Mouse (Mus musculus) embryonic facial prominence, embryonic 13.5 days (tissue): Measurements from ENCODE around the gene Tspear. TPM values are rescaled to one million over a fixed set of nuclear protein-coding genes. Genes with fewer than 3 reads are reported as not detected.
A peak's percentile ranks its signal among the peaks of the same experiment; 100 is the strongest.

Experiments
- ATAC-seq: fragments of 200-750 bp; cut with Nextera tagmentation; 2 replicates; pipeline ENCODE4 v1.8.0; 2017; ENCODE audit warnings: low read depth; ENCODE audit not compliant: insufficient number of reproducible peaks, insufficient read depth, low FRiP score, low TSS enrichment
- H3K27ac ChIP-seq: fragments of 300-500 bp; sonication (generic); 2 replicates; pipeline ENCODE4 v1.5.1; 2015; ENCODE audit warnings: moderate library complexity, mild to moderate bottlenecking, inconsistent platforms
- H3K27me3 ChIP-seq: fragments of 300-500 bp; sonication (generic); 2 replicates; pipeline ENCODE4 v1.6.1; 2015; ENCODE audit warnings: mild to moderate bottlenecking, inconsistent platforms
- H3K36me3 ChIP-seq: fragments of 300-500 bp; sonication (generic); 2 replicates; pipeline ENCODE4 v1.6.1; 2015; ENCODE audit warnings: mild to moderate bottlenecking, inconsistent platforms
- H3K4me1 ChIP-seq: fragments of 300-500 bp; sonication (generic); 2 replicates; pipeline ENCODE4 v1.6.1; 2015; ENCODE audit warnings: inconsistent platforms
- H3K4me2 ChIP-seq: fragments of 300-500 bp; sonication (generic); 2 replicates; pipeline ENCODE4 v1.6.1; 2015; ENCODE audit warnings: moderate library complexity, mild to moderate bottlenecking, inconsistent platforms
- H3K4me3 ChIP-seq: fragments of 300-500 bp; sonication (generic); 2 replicates; pipeline ENCODE4 v1.5.1; 2015; ENCODE audit warnings: mild to moderate bottlenecking, inconsistent platforms
- H3K9ac ChIP-seq: fragments of 300-500 bp; sonication (generic); 2 replicates; pipeline ENCODE4 v1.6.1; 2015; ENCODE audit warnings: mild to moderate bottlenecking, inconsistent platforms
- H3K9me3 ChIP-seq: fragments of 300-500 bp; sonication (generic); 2 replicates; pipeline ENCODE4 v1.6.1; 2016; ENCODE audit warnings: inconsistent platforms
- WGBS: fragments of 180-500 bp; shearing (Covaris S2); methylation state at CpG from one replicate; pipeline ENCODE4 v1.1.7; 2015; ENCODE audit warnings: mixed read lengths; 5-methylcytosine and 5-hydroxymethylcytosine counted together
- polyA plus RNA-seq: library from polyadenylated mRNA; unstranded; fragments of >200 nt; fragmentation: Nextera tagmentation; extraction: Ambion mirVana; gene quantifications from 2 replicates; pipeline ENCODE4 v1.2.1, GENCODE M21; 2015

Gene Tspear
- polyA plus RNA-seq, 1 experiment from 2014 or later, result 2.2 TPM

DNA sequence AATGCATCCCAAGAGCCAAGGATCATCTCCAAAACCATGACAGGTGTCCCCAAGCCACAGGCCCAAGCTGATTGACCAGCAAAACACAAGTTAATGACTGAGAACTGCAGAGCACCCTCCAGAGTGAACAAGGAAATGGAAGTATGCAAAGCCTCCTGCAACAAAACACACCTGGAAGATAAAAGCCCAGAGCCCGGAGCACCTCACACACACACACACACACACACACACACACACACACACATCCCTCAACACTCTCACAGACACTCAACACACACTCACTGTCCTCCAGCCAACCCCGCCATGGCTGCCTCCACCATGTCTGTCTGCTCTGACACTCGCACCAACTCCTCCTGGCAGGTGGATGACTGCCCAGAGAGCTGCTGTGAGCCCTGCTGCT lies 160.1 kb downstream of the Tspear start, which contains the start of gene Gm36176:
Gene Gm36176 (plus strand): TSS at position 301 of the 400 bp plus-strand sequence.
- no peak within 1 kb of the TSS for H3K4me3 ChIP-seq
- H3K36me3 ChIP-seq, result no peaks in the 10 kb centered on the region
- no peak within 1 kb of the TSS for H3K9ac ChIP-seq
- peaks cover 12% of the 10 kb centered on the region; the same call in 1 of the 2 replicates for H3K9me3 ChIP-seq
- no peaks in the 10 kb centered on the region for H3K4me1 ChIP-seq
- ATAC-seq, result no peak
- no peak within 1 kb of the TSS for H3K4me2 ChIP-seq
- 57% methylated on average over 3 of the region's 3 CpGs for WGBS
- H3K27me3 ChIP-seq, result no peaks in the 10 kb centered on the region
- no peak within 1 kb of the TSS for H3K27ac ChIP-seq

DNA sequence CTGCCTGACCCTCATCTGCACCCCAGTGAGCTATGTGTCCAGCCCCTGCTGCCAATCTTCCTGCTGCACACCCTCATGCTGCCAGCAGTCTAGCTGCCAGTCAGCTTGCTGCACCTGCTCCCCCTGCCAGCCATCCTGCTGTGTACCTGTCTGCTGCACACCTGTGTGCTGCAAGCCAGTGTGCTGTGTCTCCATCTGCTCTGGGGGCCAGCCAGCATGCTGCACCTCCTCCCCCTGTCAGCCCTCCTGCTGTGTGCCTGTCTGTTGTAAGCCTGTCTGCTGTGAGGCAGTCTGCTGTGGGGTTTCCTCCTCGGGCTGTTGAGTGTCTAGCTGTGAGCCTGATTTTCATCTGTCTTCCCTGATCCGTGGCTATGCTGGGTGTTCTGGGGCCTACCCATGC lies 160.6 kb downstream of the Tspear start:
- Histone ChIP-seq H3K27me3 (no peaks in the 10 kb centered on the region), H3K9me3 (peaks cover 12% of the 10 kb centered on the region; the same call in 1 of the 2 replicates), H3K4me3 (no peak overlapping the region), H3K27ac (no peak overlapping the region), H3K36me3 (no peaks in the 10 kb centered on the region), H3K9ac (no peak overlapping the region), H3K4me2 (no peak overlapping the region), H3K4me1 (no peaks in the 10 kb centered on the region)
- no peak for ATAC-seq
- 20% methylated on average over 2 of the region's 2 CpGs for WGBS

DNA sequence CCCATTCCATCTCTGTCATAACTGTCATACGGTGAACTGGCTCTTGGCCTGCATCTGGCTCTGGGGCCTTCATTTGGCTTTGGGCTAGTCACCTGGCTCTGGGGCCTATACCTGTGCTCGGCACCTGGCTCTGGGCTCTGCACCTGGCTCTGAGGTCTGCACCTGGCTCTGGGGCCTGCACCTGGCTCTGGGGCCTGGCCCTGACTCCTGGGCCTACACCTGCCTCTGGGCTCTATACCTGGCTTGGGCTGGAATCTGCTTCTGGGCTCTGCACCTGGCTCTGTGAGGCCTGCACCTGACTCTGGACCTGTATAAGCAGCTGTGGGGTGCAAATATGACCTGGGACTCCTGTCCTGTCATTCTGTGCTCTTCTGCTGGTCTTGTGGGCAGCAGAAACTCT lies 161.2 kb downstream of the Tspear start:
- Histone ChIP-seq H3K27me3 (no peaks in the 10 kb centered on the region), H3K4me2 (no peak overlapping the region), H3K4me3 (no peak overlapping the region), H3K36me3 (no peaks in the 10 kb centered on the region), H3K27ac (no peak overlapping the region), H3K9me3 (peaks cover 12% of the 10 kb centered on the region; the same call in 1 of the 2 replicates), H3K9ac (no peak overlapping the region), H3K4me1 (no peaks in the 10 kb centered on the region)
- 75% methylated on average over 2 of the region's 2 CpGs for WGBS
- ATAC-seq, result no peak

DNA sequence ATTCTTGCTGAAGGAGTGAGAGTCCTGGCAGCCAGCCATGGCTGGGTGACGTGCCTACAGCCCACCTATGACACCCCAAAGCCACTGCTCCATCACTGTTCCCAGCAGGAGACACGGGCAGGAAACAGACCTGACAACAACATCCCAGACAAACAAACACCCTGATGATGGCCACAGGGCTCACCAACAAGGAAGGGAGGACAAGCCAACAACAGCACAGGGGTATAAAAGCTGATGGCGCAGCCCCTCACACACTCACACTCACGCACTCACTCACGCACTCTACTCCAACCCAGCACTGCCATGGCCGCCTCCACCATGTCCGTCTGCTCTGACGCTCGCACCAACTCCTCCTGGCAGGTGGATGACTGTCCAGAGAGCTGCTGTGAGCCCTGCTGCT lies 166.2 kb downstream of the Tspear start, which contains the start of gene Gm10318:
Gene Gm10318 (plus strand): TSS at position 301 of the 400 bp plus-strand sequence.
- no peak within 1 kb of the TSS for H3K4me3 ChIP-seq
- H3K36me3 ChIP-seq, result no peaks in the 10 kb centered on the region
- H3K9ac ChIP-seq, result no peak within 1 kb of the TSS
- no peak within 1 kb of the TSS for H3K27ac ChIP-seq
- no peaks in the 10 kb centered on the region for H3K9me3 ChIP-seq
- WGBS, result 65% methylated on average over 9 of the region's 9 CpGs
- no peaks in the 10 kb centered on the region for H3K27me3 ChIP-seq
- H3K4me1 ChIP-seq, result no peaks in the 10 kb centered on the region
- H3K4me2 ChIP-seq, result no peak within 1 kb of the TSS
- no peak for ATAC-seq

DNA sequence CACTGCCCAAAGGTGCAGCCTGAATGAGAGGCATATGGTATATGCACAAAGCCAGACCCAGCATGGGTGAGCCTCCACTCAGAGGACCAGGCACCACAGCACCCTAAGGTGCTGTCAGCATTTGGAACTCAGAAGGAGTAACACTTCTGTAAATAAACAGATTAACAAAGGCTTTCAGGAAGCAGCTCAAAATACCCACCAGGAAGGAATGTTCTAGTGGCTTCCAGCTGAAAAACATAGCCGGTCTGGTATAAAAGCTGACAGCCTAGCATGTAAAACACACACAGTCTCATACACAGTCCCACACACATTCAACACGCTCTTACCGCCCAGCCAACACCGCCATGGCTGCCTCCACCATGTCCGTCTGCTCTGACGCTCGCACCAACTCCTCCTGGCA lies 175.3 kb downstream of the Tspear start, which contains the start of gene Gm3285:
Gene Gm3285 (plus strand): TSS at position 301 of the 400 bp plus-strand sequence.
- no peak for ATAC-seq

DNA sequence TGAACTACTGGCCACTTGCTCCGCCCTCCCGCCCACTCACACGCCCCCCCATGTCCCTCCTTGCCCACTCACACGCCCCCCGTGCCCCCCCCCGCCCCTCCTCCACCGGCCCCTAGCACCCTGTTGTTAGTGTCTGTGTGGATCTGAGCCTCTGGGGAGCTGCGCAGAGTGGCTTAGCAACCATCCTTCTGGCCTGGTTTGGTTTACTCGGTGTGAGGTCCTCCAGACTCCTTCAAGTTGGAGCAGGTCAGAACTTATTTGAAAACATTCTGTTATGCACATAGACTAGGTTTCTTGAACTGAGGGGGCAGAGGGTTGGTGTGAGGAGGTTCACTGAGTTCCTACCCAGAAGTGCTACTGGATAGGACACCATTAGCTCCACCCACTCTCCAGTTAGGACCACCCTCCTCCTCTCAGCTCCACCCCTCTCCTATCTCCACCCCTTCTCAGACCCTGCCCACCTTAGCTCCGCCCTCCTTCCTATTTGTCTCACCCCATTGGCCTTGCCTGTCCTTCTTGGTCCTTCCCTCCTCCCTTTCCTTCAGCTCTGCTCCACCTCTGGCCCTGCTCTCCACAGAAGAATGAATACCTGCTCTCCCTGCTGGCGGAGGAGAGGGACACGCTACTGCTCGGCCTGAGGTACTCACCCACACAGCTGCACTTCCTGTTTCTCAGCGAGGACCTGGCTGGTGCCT lies 177.8 kb downstream of the Tspear start:
- WGBS, result 32% methylated on average over 14 of the region's 14 CpGs
- Histone ChIP-seq H3K9ac (0 out of 2 replicates have a peak overlapping the region, but pooled peaks have one; percentile 27), H3K36me3 (no peaks in the 10 kb centered on the region), H3K4me2 (peak overlapping the region; percentile 46), H3K4me3 (peak overlapping the region; percentile 19), H3K27me3 (no peaks in the 10 kb centered on the region), H3K4me1 (no peaks in the 10 kb centered on the region), H3K9me3 (no peaks in the 10 kb centered on the region), H3K27ac (peak overlapping the region; percentile 16; the same call in 1 of the 2 replicates)
- peak; percentile 53 for ATAC-seq

More for the DNA sequence above, 175.3 kb downstream of the Tspear start, which contains the start of gene Gm3285:
- 54% methylated on average over 7 of the region's 7 CpGs for WGBS
- Histone ChIP-seq H3K4me2 (no peak within 1 kb of the TSS), H3K4me3 (no peak within 1 kb of the TSS), H3K27ac (no peak within 1 kb of the TSS), H3K9ac (no peak within 1 kb of the TSS), H3K4me1 (no peaks in the 10 kb centered on the region), H3K36me3 (no peaks in the 10 kb centered on the region), H3K9me3 (peaks cover 6% of the 10 kb centered on the region; the same call in 1 of the 2 replicates), H3K27me3 (no peaks in the 10 kb centered on the region)

DNA sequence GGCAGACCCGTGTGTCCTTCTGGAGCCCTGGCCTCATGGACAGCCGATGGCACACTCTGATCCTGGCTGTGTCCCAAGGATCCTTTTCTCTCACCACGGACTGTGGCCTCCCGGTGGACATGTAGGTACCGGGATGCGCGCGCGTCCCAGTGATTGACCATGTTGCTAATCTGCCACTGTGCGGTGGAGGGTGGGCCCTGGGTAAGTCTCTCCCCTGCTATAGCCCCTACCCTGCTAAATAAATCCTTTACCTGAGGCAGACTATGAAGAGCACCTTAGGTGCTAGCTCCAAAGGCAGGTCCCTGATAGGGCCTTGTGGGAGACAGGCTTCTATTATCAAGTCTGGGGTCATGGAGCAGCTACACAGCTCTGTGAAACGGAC lies 178.4 kb downstream of the Tspear start:
- Histone ChIP-seq H3K4me1 (no peaks in the 10 kb centered on the region), H3K27me3 (no peaks in the 10 kb centered on the region), H3K4me3 (peak overlapping the region; percentile 19), H3K4me2 (peak overlapping the region; percentile 46), H3K9me3 (no peaks in the 10 kb centered on the region), H3K27ac (no peak overlapping the region), H3K9ac (0 out of 2 replicates have a peak overlapping the region, but pooled peaks have one; percentile 27), H3K36me3 (no peaks in the 10 kb centered on the region)
- no peak for ATAC-seq
- 39% methylated on average over 11 of the region's 11 CpGs for WGBS

DNA sequence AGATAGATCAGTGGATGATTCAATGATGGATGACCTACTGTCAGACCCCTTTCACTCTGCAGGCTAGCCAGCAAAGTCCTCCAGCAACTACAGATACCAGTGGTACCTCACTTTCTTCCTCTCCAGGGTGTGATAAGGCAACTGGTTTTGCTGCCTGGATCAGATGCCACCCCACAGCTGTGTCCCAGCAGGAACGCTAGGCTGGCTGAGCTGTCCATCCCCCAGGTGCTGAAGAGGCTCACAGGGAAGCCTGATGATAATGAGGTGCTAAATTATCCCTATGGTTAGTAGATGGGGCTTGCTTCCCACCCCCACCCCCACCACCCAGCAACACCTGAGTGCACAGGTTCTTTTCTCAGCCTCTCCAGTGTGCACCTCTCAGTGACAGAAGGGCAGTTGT lies 181.2 kb downstream of the Tspear start:
- no peak overlapping the region for H3K4me3 ChIP-seq
- no peak for ATAC-seq
- H3K9me3 ChIP-seq, result no peaks in the 10 kb centered on the region
- WGBS, result 7% methylated on average over 1 of the region's 1 CpGs
- no peak overlapping the region for H3K27ac ChIP-seq
- H3K4me2 ChIP-seq, result no peak overlapping the region
- no peak overlapping the region for H3K9ac ChIP-seq
- no peaks in the 10 kb centered on the region for H3K4me1 ChIP-seq
- no peaks in the 10 kb centered on the region for H3K36me3 ChIP-seq
- no peaks in the 10 kb centered on the region for H3K27me3 ChIP-seq

DNA sequence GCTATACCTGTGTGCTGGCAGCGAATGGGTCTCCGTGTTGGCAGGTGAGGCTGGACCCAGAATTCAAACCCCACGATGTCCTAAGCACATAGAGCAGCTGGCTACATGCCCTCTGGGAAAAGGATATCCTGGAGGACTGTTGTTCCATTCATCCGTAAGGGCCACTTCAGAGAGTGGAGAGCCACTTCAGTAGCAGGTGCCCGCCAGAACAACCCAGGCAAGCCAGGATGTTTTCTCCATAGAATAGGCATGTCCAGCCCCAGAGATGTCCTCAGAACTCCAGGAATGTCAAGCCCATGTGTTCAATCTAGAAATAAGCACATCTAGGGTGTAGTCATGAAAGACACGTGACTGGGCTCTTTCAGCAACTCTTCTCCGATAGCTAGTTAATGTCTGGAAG lies 183.3 kb downstream of the Tspear start:
- Histone ChIP-seq H3K36me3 (no peaks in the 10 kb centered on the region), H3K4me1 (no peaks in the 10 kb centered on the region), H3K9ac (no peak overlapping the region), H3K4me2 (no peak overlapping the region), H3K9me3 (no peaks in the 10 kb centered on the region), H3K4me3 (no peak overlapping the region), H3K27me3 (no peaks in the 10 kb centered on the region), H3K27ac (no peak overlapping the region)
- ATAC-seq, result no peak
- 89% methylated on average over 7 of the region's 7 CpGs for WGBS

DNA sequence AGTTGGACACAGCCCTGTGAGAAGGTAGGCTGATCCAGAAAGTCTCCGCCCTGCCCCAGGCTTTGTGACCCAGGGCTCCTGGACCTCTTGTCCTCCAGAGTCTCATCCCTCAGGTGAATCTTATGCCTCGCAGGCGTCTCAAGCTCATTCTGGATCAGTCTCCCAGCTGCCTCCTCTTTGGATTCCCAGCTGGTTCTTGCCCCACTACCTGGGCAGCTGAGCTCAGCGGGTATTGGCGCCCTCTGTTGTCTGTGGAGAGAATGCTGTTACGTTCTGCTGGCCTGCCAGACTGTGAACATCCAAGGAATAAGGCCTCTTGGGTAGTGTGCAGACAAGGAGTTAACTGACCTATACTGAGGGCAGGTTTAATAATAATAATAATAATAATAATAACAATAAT lies 192.6 kb downstream of the Tspear start:
- H3K36me3 ChIP-seq, result no peaks in the 10 kb centered on the region
- no peak overlapping the region for H3K9ac ChIP-seq
- no peaks in the 10 kb centered on the region for H3K9me3 ChIP-seq
- ATAC-seq, result no peak
- no peaks in the 10 kb centered on the region for H3K27me3 ChIP-seq
- H3K27ac ChIP-seq, result no peak overlapping the region
- WGBS, result 63% methylated on average over 6 of the region's 6 CpGs
- H3K4me2 ChIP-seq, result no peak overlapping the region
- H3K4me3 ChIP-seq, result no peak overlapping the region
- no peaks in the 10 kb centered on the region for H3K4me1 ChIP-seq

DNA sequence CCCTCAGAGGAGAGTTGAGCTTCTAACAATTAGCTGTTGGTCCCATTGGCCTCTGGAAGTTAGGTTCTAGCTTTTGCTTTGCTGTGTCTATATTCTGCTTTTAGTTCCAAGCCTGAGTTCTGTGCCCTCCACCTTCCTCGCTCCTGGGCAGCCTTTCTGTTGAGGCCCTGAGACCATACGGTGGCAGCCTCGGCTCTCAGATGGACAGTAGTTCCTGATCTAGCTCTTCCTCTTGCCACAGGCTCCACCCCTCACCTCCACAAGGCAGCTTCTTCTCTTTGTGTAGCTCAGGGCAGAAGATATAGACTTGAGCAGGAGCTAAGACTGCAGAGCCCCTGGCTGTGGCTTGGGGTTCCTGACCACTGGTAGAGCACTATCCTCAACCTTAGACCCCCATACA lies 193.9 kb downstream of the Tspear start:
- no peak overlapping the region for H3K27ac ChIP-seq
- no peak overlapping the region for H3K4me2 ChIP-seq
- no peak overlapping the region for H3K4me3 ChIP-seq
- no peaks in the 10 kb centered on the region for H3K36me3 ChIP-seq
- ATAC-seq, result no peak
- H3K27me3 ChIP-seq, result no peaks in the 10 kb centered on the region
- 79% methylated on average over 3 of the region's 3 CpGs for WGBS
- no peaks in the 10 kb centered on the region for H3K4me1 ChIP-seq
- no peaks in the 10 kb centered on the region for H3K9me3 ChIP-seq
- no peak overlapping the region for H3K9ac ChIP-seq

DNA sequence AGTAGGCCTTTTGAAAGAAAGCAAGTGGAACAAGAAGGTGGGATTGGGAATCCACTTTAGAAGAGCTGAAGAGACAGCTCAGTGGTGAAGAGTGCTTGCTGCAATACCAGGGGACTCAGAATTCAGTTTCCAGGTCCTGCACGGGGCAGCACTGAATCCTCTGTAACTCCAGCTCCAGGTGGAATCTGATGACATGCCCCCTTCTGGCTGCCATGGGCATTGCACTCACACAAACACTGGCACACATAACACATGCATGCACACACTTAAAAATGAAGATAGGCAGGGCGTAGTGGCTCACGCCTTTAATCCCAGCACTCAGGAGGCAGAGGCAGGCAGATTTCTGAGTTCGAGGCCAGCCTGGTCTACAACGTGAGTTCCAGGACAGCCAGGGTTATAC lies 196.2 kb downstream of the Tspear start:
- ATAC-seq, result no peak
- H3K9ac ChIP-seq, result no peak overlapping the region
- WGBS, result 91% methylated on average over 5 of the region's 5 CpGs
- no peak overlapping the region for H3K27ac ChIP-seq
- no peaks in the 10 kb centered on the region for H3K4me1 ChIP-seq
- no peak overlapping the region for H3K4me3 ChIP-seq
- no peaks in the 10 kb centered on the region for H3K36me3 ChIP-seq
- no peaks in the 10 kb centered on the region for H3K27me3 ChIP-seq
- H3K9me3 ChIP-seq, result no peaks in the 10 kb centered on the region
- H3K4me2 ChIP-seq, result no peak overlapping the region
